Comparison of ENCODE assay signal across 17 mouse cellular contexts in genomic region chr5:117712207-117712606, GRCm38 (mm10).
A peak's percentile ranks its signal among the peaks of the same experiment; 100 is the strongest.
DNase-seq lines count a peak whose midpoint lies in the region; ATAC-seq and TF ChIP-seq lines count a peak whose summit lies in the region.
"Had no signal": no experiment of that assay in that cellular context is flagged by ENCODE, and none has a peak within 500 bp of the region (broad histone marks: within the 10 kb centered on the region; RNA-seq: fewer than 3 reads in every experiment).

No protein-coding gene starts in this region.

- no peak for ATAC-seq in hindbrain, postnatal 0 days
- no peak for ATAC-seq in hindbrain, embryonic 14.5 days (ENCODE audit: low FRiP score)
- peak; percentile 87 for ATAC-seq in heart, embryonic 16.5 days (replicated peaks; ENCODE audit: extremely low read depth, insufficient read depth, low FRiP score)
- ATAC-seq in hindbrain, embryonic 13.5 days (ENCODE audit: low FRiP score): no peak
- ATAC-seq: forebrain, embryonic 16.5 days had no signal

- H3K27me3 ChIP-seq in hindbrain, postnatal 0 days (ENCODE audit: insufficient read depth, low read length): no peaks in the 10 kb centered on the region
- H3K27me3 ChIP-seq in hindbrain, embryonic 14.5 days (ENCODE audit: control insufficient read depth, insufficient read depth, low read length): no peaks in the 10 kb centered on the region; the same call in 1 of the 2 replicates
- H3K27me3 ChIP-seq in heart, adult 2 months (ENCODE audit: control insufficient read depth, insufficient read depth, low read length): no peaks in the 10 kb centered on the region
- no peaks in the 10 kb centered on the region for H3K27me3 ChIP-seq in heart, embryonic 16.5 days (ENCODE audit: control insufficient read depth, insufficient read depth, low read length)
- H3K27me3 ChIP-seq in hindbrain, embryonic 13.5 days: no peaks in the 10 kb centered on the region
- H3K27me3 ChIP-seq: embryonic facial prominence, embryonic 15.5 days; hindbrain, embryonic 15.5 days had no signal

- peak; percentile 36 for DNase-seq in hindbrain, postnatal 0 days (ENCODE audit: low spot score)
- DNase-seq in hindbrain, embryonic 14.5 days (ENCODE audit: low spot score): no peak
- DNase-seq in heart, adult 2 months: peak; percentile 25 to 27
- DNase-seq in lung, postnatal 10 days: peak; percentile 75
- DNase-seq in cerebellum, adult 8-10 months: no peak
- no peak for DNase-seq in layer of hippocampus, postnatal 14 days (ENCODE audit: low spot score in 2 of 2)
- DNase-seq: adrenal gland, postnatal 25 days; cerebellum, postnatal 36 days; gastrocnemius, postnatal 25 days; right cerebral cortex, adult 18-20 months had no signal

- no peak overlapping the region for H3K9ac ChIP-seq in hindbrain, postnatal 0 days (replicated peaks; ENCODE audit: low read length)
- no peak overlapping the region for H3K9ac ChIP-seq in hindbrain, embryonic 14.5 days
- H3K9ac ChIP-seq in heart, adult 2 months (ENCODE audit: low read depth, low read length): no peak overlapping the region
- H3K9ac ChIP-seq in heart, embryonic 16.5 days (ENCODE audit: low read length): no peak overlapping the region
- no peak overlapping the region for H3K9ac ChIP-seq in hindbrain, embryonic 13.5 days
- H3K9ac ChIP-seq: embryonic facial prominence, embryonic 15.5 days; hindbrain, embryonic 15.5 days had no signal

- H3K4me3 ChIP-seq in hindbrain, postnatal 0 days (ENCODE audit: low read length): no peak overlapping the region
- H3K4me3 ChIP-seq in hindbrain, embryonic 14.5 days (replicated peaks; ENCODE audit: low read length): no peak overlapping the region
- H3K4me3 ChIP-seq in heart, adult 2 months: no peak overlapping the region
- peak overlapping the region; percentile 3; the same call in 1 of the 2 replicates for H3K4me3 ChIP-seq in heart, embryonic 16.5 days (ENCODE audit: low read length)
- no peak overlapping the region for H3K4me3 ChIP-seq in hindbrain, embryonic 13.5 days
- H3K4me3 ChIP-seq: embryonic facial prominence, embryonic 15.5 days; hindbrain, embryonic 15.5 days; layer of hippocampus, adult 2 months had no signal

- no peak for TF ChIP-seq POLR2A in heart, adult 2 months (IDR thresholded peaks at IDR 0.05; ENCODE audit: insufficient read depth, low read depth, low read length)

- H3K36me3 ChIP-seq in hindbrain, postnatal 0 days (ENCODE audit: insufficient read depth, low read length): no peaks in the 10 kb centered on the region
- no peaks in the 10 kb centered on the region for H3K36me3 ChIP-seq in hindbrain, embryonic 14.5 days (replicated peaks; ENCODE audit: control insufficient read depth, insufficient read depth)
- H3K36me3 ChIP-seq in heart, adult 2 months (ENCODE audit: control insufficient read depth, insufficient read depth, low read length): no peaks in the 10 kb centered on the region
- H3K36me3 ChIP-seq in heart, embryonic 16.5 days (ENCODE audit: control insufficient read depth, insufficient read depth): no peaks in the 10 kb centered on the region
- peaks cover 17% of the 10 kb centered on the region for H3K36me3 ChIP-seq in hindbrain, embryonic 13.5 days
- H3K36me3 ChIP-seq: embryonic facial prominence, embryonic 15.5 days; G1E had no signal

- TF ChIP-seq EP300 in heart, adult 2 months (IDR thresholded peaks at IDR 0.05; ENCODE audit: insufficient read depth, low read depth, low read length): no peak

- H3K79me2 ChIP-seq in heart, adult 2 months (replicated peaks; ENCODE audit: control insufficient read depth, insufficient read depth, low read length): no peaks in the 10 kb centered on the region

- H3K4me2 ChIP-seq in hindbrain, postnatal 0 days (ENCODE audit: low read depth, low read length): no peak overlapping the region
- no peak overlapping the region for H3K4me2 ChIP-seq in hindbrain, embryonic 14.5 days (replicated peaks)
- H3K4me2 ChIP-seq in heart, embryonic 16.5 days (ENCODE audit: low read depth, low read length): peak overlapping the region; percentile 51
- no peak overlapping the region for H3K4me2 ChIP-seq in hindbrain, embryonic 13.5 days
- H3K4me2 ChIP-seq: embryonic facial prominence, embryonic 15.5 days; hindbrain, embryonic 15.5 days had no signal

- TF ChIP-seq CTCF in hindbrain, postnatal 0 days (IDR thresholded peaks at IDR 0.05; ENCODE audit: low read depth): no peak
- TF ChIP-seq CTCF in heart, adult 2 months (IDR thresholded peaks at IDR 0.05): no peak

- no peaks in the 10 kb centered on the region for H3K4me1 ChIP-seq in hindbrain, postnatal 0 days (ENCODE audit: insufficient read depth, low read length)
- H3K4me1 ChIP-seq in hindbrain, embryonic 14.5 days (replicated peaks; ENCODE audit: control insufficient read depth, insufficient read depth, low read length): peaks cover 5% of the 10 kb centered on the region
- no peaks in the 10 kb centered on the region; the same call in 1 of the 2 replicates for H3K4me1 ChIP-seq in heart, adult 2 months (ENCODE audit: control insufficient read depth, insufficient read depth, low read length)
- peaks cover 16% of the 10 kb centered on the region for H3K4me1 ChIP-seq in heart, embryonic 16.5 days (ENCODE audit: control insufficient read depth, insufficient read depth, low read length)
- peaks cover 23% of the 10 kb centered on the region for H3K4me1 ChIP-seq in hindbrain, embryonic 13.5 days (replicated peaks)
- H3K4me1 ChIP-seq: embryonic facial prominence, embryonic 15.5 days had no signal

- H3K27ac ChIP-seq in hindbrain, postnatal 0 days: no peak overlapping the region
- H3K27ac ChIP-seq in hindbrain, embryonic 14.5 days: no peak overlapping the region
- no peak overlapping the region for H3K27ac ChIP-seq in heart, adult 2 months
- H3K27ac ChIP-seq in heart, embryonic 16.5 days (ENCODE audit: low read length): 0 out of 2 replicates have a peak overlapping the region, but pooled peaks have one; percentile 29
- H3K27ac ChIP-seq in hindbrain, embryonic 13.5 days: no peak overlapping the region
- H3K27ac ChIP-seq: embryonic facial prominence, embryonic 15.5 days; hindbrain, embryonic 15.5 days; layer of hippocampus, adult 2 months had no signal

- WGBS in hindbrain, postnatal 0 days: 65% methylated on average over 12 of the region's 12 CpGs
- 73% methylated on average over 12 of the region's 12 CpGs for WGBS in hindbrain, embryonic 14.5 days
- 26% methylated on average over 12 of the region's 12 CpGs for WGBS in heart, adult 2 months
- 24% methylated on average over 12 of the region's 12 CpGs for WGBS in heart, embryonic 16.5 days
- 76% methylated on average over 12 of the region's 12 CpGs for WGBS in hindbrain, embryonic 13.5 days

- intact Hi-C loops in heart, adult 2 months (cut with DNase I): loop anchor here (10.0 kb wide), 1 partner anchor 93 kb away; no protein-coding TSS in a partner anchor

- H3K9me3 ChIP-seq in hindbrain, postnatal 0 days (ENCODE audit: low read length): no peaks in the 10 kb centered on the region
- 0 out of 2 replicates have a peak, but pooled peaks cover 5% of the 10 kb centered on the region for H3K9me3 ChIP-seq in hindbrain, embryonic 14.5 days (ENCODE audit: control insufficient read depth, low read length)
- 0 out of 2 replicates have a peak, but pooled peaks cover 4% of the 10 kb centered on the region for H3K9me3 ChIP-seq in heart, embryonic 16.5 days (replicated peaks; ENCODE audit: control insufficient read depth, low read length)
- peaks cover 5% of the 10 kb centered on the region; the same call in 1 of the 2 replicates for H3K9me3 ChIP-seq in hindbrain, embryonic 13.5 days
- H3K9me3 ChIP-seq: embryonic facial prominence, embryonic 15.5 days; hindbrain, embryonic 15.5 days had no signal

Comparison
In these comparisons a context has a peak if more than half of its experiments do, and no peak if none do; other contexts are left out.
1. DNase-seq: peak in hindbrain, postnatal 0 days (single experiment), heart, adult 2 months (2 of 2) and lung, postnatal 10 days (single experiment); none in hindbrain, embryonic 14.5 days (single experiment), cerebellum, adult 8-10 months (single experiment) and layer of hippocampus, postnatal 14 days (0 of 2).